Mouse (Mus musculus) kidney, postnatal 10 days (tissue): ENCODE data around the gene Hs2st1.

Source experiments
- DNase-seq: peaks from one replicate; pipeline ENCODE4 v3.0.0; 2021; ENCODE audit warnings: mixed read lengths

Gene Hs2st1

GRCm38 (mm10) chr3:144550659-144551058, 19.3 kb downstream of the Hs2st1 start:
- no peak for DNase-seq

DNA sequence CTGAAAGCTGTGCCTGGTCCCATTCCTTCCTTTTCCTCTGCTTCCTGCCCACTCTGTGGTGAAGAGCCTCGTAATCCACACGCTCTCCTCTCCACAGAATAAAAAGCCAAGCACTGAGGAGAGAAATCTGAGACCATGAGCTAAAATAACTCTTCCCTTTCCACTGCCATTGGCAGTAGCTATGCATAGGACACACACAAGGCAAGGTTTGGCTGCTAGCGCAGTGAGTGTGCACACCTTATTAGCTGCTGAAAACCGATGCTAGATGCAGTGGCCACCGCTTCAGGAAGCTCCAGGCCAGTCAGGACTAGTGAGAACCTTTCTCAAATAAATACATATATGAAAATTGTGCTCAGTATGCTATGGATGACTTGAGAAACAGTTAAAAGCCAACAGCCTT, 19.9 kb downstream of the Hs2st1 start:
- DNase-seq, result no peak

DNA sequence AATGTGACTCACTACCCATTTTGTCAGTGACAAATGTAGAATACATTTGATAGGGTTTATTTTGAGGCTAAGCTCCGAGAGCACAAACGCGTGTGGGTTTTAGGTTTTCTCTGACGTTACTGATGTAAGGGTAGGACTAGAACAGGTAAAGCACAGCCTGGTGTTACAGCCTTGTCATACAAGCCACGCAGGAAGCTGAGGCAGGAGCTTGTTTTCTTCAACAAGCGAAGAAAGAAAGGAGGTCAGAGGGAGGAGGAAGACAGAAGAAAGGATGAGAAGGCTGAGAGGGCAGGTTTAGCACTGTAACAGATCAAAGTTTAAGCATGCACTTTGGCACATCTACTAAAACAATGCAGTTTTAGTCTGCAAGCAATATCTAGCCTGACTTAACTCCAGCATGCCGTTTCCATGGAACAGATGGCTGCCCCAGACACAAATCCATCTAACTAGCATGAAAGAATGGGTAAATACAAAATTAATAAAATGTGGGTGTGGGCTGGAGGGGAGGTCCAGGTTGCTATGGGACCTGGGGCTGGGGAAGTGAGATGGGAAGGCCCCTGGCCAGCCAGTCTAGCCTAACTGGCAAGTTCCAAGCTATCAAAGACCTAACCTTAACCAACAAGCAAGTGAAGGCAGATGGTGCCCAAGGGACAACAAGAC, 21.7 kb downstream of the Hs2st1 start:
- DNase-seq, result no peak

GRCm38 (mm10) chr3:144546490-144546889, 23.5 kb downstream of the Hs2st1 start:
- no peak for DNase-seq

DNA sequence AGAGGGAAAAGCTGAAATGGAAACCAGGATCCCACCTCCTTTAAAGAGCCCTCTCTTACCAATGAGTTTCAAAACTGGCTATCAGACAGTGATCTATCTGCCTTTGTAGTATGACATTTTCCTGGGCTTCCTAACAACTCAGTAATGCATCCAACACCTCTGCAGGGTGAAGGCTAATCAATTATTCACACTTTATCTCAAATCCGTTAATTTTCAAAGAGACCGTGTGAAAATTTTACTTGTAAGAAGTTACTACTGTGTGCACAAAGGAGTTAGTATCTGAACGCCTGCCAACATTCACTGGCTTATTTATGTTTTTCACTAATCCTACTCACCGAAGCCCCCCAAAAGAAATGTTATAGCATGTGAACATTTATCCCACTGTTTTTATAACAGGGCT, 24.1 kb downstream of the Hs2st1 start:
- DNase-seq, result no peak

- DNase-seq, result no peak
These were observed 24.8 kb downstream of the Hs2st1 start for GRCm38 (mm10) chr3:144545152-144545551.

GRCm38 (mm10) chr3:144541906-144542438, 28.0 kb downstream of the Hs2st1 start:
- DNase-seq, result no peak

- no peak for DNase-seq
These were observed 29.2 kb downstream of the Hs2st1 start for GRCm38 (mm10) chr3:144540805-144541204.

GRCm38 (mm10) chr3:144539051-144539450, 30.9 kb downstream of the Hs2st1 start:
- DNase-seq, result no peak

- no peak for DNase-seq
These were observed 32.7 kb downstream of the Hs2st1 start for GRCm38 (mm10) chr3:144537078-144537855.

DNA sequence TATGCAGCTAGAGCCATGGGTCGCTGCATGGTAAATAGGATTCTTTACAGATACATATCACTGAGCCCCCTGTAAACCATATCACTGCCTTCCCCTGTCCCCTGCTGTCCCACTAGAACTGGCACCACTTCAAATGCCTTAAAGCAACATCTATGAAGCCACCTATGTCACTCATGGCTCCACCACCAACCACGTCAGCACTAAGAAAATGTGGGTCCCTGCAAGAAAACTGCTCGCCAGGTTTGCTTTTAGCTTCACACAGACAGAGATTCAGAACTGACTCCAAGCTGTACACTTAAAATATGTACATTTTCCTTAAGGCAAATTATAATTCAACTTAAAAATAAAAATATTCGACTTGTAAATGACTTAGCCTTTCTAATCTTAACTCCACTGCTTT, 34.9 kb downstream of the Hs2st1 start:
- DNase-seq, result no peak

- no peak for DNase-seq
These were observed 39.0 kb downstream of the Hs2st1 start for GRCm38 (mm10) chr3:144531023-144531422.

DNA sequence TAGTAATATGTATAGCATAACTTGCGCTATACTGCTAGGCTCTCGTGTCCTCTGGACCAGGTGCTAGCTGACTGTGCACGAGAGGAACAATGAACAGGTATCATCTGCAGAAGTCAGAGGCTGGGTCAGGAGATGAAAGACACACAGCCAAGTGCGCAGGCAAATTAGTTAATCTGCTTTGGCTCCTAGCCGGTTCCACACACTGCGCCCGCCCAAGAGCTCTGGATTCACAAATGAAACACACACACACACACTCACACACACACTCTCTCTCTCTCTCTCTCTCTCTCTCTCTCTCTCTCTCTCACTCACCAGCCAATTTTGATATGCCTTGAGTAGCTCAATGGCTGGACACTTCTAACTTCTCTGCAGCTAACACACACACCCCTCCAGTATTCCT, 42.1 kb downstream of the Hs2st1 start:
- DNase-seq, result no peak

- DNase-seq, result no peak
These were observed 50.3 kb downstream of the Hs2st1 start for GRCm38 (mm10) chr3:144519581-144520272.

- DNase-seq, result no peak
These were observed 51.1 kb downstream of the Hs2st1 start for GRCm38 (mm10) chr3:144518917-144519316.

GRCm38 (mm10) chr3:144515286-144515685, 54.7 kb downstream of the Hs2st1 start:
- no peak for DNase-seq

- DNase-seq, result peak; percentile 77
These were observed 55.9 kb downstream of the Hs2st1 start for GRCm38 (mm10) chr3:144514122-144514505.

GRCm38 (mm10) chr3:144513169-144514121, 56.5 kb downstream of the Hs2st1 start:
- DNase-seq, result no peak

- DNase-seq, result no peak
These were observed 59.3 kb downstream of the Hs2st1 start for GRCm38 (mm10) chr3:144510724-144511123.

GRCm38 (mm10) chr3:144508342-144508741, 61.6 kb downstream of the Hs2st1 start:
- no peak for DNase-seq

GRCm38 (mm10) chr3:144507885-144508284, 62.1 kb downstream of the Hs2st1 start:
- no peak for DNase-seq

DNA sequence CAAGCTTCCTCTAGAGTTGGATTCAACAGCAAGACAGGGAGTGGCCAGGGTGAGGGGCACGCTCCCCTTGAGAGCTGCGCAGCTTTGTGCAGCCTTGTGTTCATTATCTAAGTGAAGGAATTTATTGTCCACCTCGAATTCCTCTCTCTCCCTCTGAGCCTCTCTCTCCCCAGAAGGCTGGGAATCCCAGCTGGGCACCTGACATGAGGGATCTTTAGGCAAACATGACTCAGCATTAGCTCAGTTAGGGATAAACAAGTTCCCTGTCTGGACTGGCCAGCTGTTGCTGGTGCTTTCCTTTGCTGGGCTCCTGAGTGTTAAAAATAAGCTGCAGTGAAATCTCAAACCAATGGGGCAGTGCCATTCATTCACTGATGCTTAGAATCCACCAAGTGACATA, 63.8 kb downstream of the Hs2st1 start:
- DNase-seq, result peak; percentile 26
